In genomic region chr3:125828051-125828450, GRCm38 (mm10) we compare ENCODE assay signal across 21 mouse cellular contexts.
DNase-seq lines count a peak whose midpoint lies in the region; ATAC-seq and TF ChIP-seq lines count a peak whose summit lies in the region.
"Had no signal": no experiment of that assay in that cellular context is flagged by ENCODE, and none has a peak within 500 bp of the region (broad histone marks: within the 10 kb centered on the region; RNA-seq: fewer than 3 reads in every experiment).

No protein-coding gene starts in this region.

- 44% methylated on average over 4 of the region's 4 CpGs for WGBS in heart, postnatal 0 days
- WGBS in hindbrain, postnatal 0 days, result 75% methylated on average over 4 of the region's 4 CpGs
- 83% methylated on average over 4 of the region's 4 CpGs for WGBS in hindbrain, embryonic 14.5 days
- WGBS in midbrain, embryonic 15.5 days, result 85% methylated on average over 4 of the region's 4 CpGs

- peak; percentile 8 for DNase-seq in heart, postnatal 0 days (ENCODE audit: low spot score)
- DNase-seq in heart, adult 11 months, result no peak
- peak; percentile 19 for DNase-seq in hindbrain, postnatal 0 days (ENCODE audit: low spot score)
- DNase-seq in hindbrain, embryonic 14.5 days (ENCODE audit: low spot score), result no peak
- peak; percentile 73 for DNase-seq in MEL (ENCODE audit: low read depth, low spot score)
- peak; percentile 51 for DNase-seq in MEL-GATA-1-ER (ENCODE audit: extremely low read depth, low read depth)
- no peak for DNase-seq in gastrocnemius, adult 18-20 months (ENCODE audit: low spot score)
- DNase-seq: adrenal gland, adult 2 months; adrenal gland, adult 8-10 months; adrenal gland, postnatal 14 days; adrenal gland, postnatal 25 days; B cell, adult 2 months; cerebellum, adult 11 months; cerebellum, adult 11-12 months; cerebellum, adult 18-20 months had no signal

- H3K4me3 ChIP-seq in heart, postnatal 0 days (ENCODE audit: low read depth, low read length), result no peak overlapping the region
- no peak overlapping the region for H3K4me3 ChIP-seq in hindbrain, postnatal 0 days (ENCODE audit: low read length)
- H3K4me3 ChIP-seq in hindbrain, embryonic 14.5 days (replicated peaks; ENCODE audit: low read length), result no peak overlapping the region
- no peak overlapping the region for H3K4me3 ChIP-seq in MEL (ENCODE audit: control insufficient read depth in 1 of 2, insufficient read depth in 1 of 2, low read depth in 2 of 2, low read length in 2 of 2)
- H3K4me3 ChIP-seq in midbrain, embryonic 15.5 days, result no peak overlapping the region

- no peak for TF ChIP-seq CTCF in heart, postnatal 0 days (IDR thresholded peaks at IDR 0.05; ENCODE audit: low read depth)
- TF ChIP-seq CTCF in hindbrain, postnatal 0 days (IDR thresholded peaks at IDR 0.05; ENCODE audit: low read depth), result no peak
- TF ChIP-seq CTCF in MEL (IDR thresholded peaks at IDR 0.05 in 2 of 3, conservative IDR thresholded peaks at IDR 0.05 in 1 of 3; ENCODE audit: control insufficient read depth in 1 of 3, insufficient read depth in 1 of 3, low read depth in 2 of 3, low read length in 3 of 3, poor library complexity in 1 of 3, severe bottlenecking in 1 of 3), result no peak

- no peak for TF ChIP-seq POLR2A in MEL (IDR thresholded peaks at IDR 0.05; ENCODE audit: control insufficient read depth in 1 of 2, insufficient read depth in 1 of 2, low read depth in 1 of 2, low read length in 2 of 2, poor library complexity in 1 of 2)

- no peak overlapping the region for H3K27ac ChIP-seq in heart, postnatal 0 days (ENCODE audit: low read depth)
- H3K27ac ChIP-seq in hindbrain, postnatal 0 days, result no peak overlapping the region
- H3K27ac ChIP-seq in hindbrain, embryonic 14.5 days, result no peak overlapping the region
- no peak overlapping the region for H3K27ac ChIP-seq in MEL (ENCODE audit: control insufficient read depth, low read depth, low read length)
- no peak overlapping the region for H3K27ac ChIP-seq in midbrain, embryonic 15.5 days

- no peaks in the 10 kb centered on the region for H3K79me2 ChIP-seq in MEL (ENCODE audit: control insufficient read depth, insufficient read depth, low read length, poor library complexity)

- no peak for TF ChIP-seq RAD21 in MEL (IDR thresholded peaks at IDR 0.05; ENCODE audit: low read depth, low read length)

- no peaks in the 10 kb centered on the region for H3K4me1 ChIP-seq in heart, postnatal 0 days (ENCODE audit: control insufficient read depth, insufficient read depth)
- no peaks in the 10 kb centered on the region for H3K4me1 ChIP-seq in hindbrain, postnatal 0 days (ENCODE audit: insufficient read depth, low read length)
- H3K4me1 ChIP-seq in hindbrain, embryonic 14.5 days (replicated peaks; ENCODE audit: control insufficient read depth, insufficient read depth, low read length), result no peaks in the 10 kb centered on the region
- peaks cover 0 to 5% of the 10 kb centered on the region in 2 experiments; a peak in 1 of 4 replicates for H3K4me1 ChIP-seq in MEL (ENCODE audit: control insufficient read depth in 1 of 2, insufficient read depth in 2 of 2, low read length in 2 of 2)
- no peaks in the 10 kb centered on the region for H3K4me1 ChIP-seq in midbrain, embryonic 15.5 days

- no peaks in the 10 kb centered on the region for H3K36me3 ChIP-seq in heart, postnatal 0 days (replicated peaks; ENCODE audit: control insufficient read depth, insufficient read depth, low read length)
- H3K36me3 ChIP-seq in hindbrain, postnatal 0 days (ENCODE audit: insufficient read depth, low read length), result no peaks in the 10 kb centered on the region
- H3K36me3 ChIP-seq in hindbrain, embryonic 14.5 days (replicated peaks; ENCODE audit: control insufficient read depth, insufficient read depth), result no peaks in the 10 kb centered on the region
- peaks cover 0 to 3% of the 10 kb centered on the region in 2 experiments; a peak in 2 of 4 replicates for H3K36me3 ChIP-seq in MEL (ENCODE audit: control insufficient read depth in 1 of 2, insufficient read depth in 2 of 2, low read length in 2 of 2)
- no peaks in the 10 kb centered on the region for H3K36me3 ChIP-seq in midbrain, embryonic 15.5 days (replicated peaks)
- H3K36me3 ChIP-seq: G1E had no signal

- no peaks in the 10 kb centered on the region for H3K9me3 ChIP-seq in heart, postnatal 0 days (replicated peaks; ENCODE audit: control insufficient read depth, low read length)
- H3K9me3 ChIP-seq in hindbrain, postnatal 0 days (ENCODE audit: low read length), result no peaks in the 10 kb centered on the region
- no peaks in the 10 kb centered on the region for H3K9me3 ChIP-seq in hindbrain, embryonic 14.5 days (ENCODE audit: control insufficient read depth, low read length)
- H3K9me3 ChIP-seq in MEL (replicated peaks; ENCODE audit: insufficient read depth, low read length), result no peaks in the 10 kb centered on the region
- no peaks in the 10 kb centered on the region for H3K9me3 ChIP-seq in midbrain, embryonic 15.5 days

- H3K9ac ChIP-seq in heart, postnatal 0 days (replicated peaks; ENCODE audit: low read depth, low read length), result no peak overlapping the region
- no peak overlapping the region for H3K9ac ChIP-seq in hindbrain, postnatal 0 days (replicated peaks; ENCODE audit: low read length)
- H3K9ac ChIP-seq in hindbrain, embryonic 14.5 days, result no peak overlapping the region
- no peak overlapping the region for H3K9ac ChIP-seq in MEL (ENCODE audit: control insufficient read depth, low read depth, low read length, poor library complexity, severe bottlenecking)
- H3K9ac ChIP-seq in midbrain, embryonic 15.5 days, result no peak overlapping the region

- H3K27me3 ChIP-seq in heart, postnatal 0 days (ENCODE audit: control insufficient read depth, insufficient read depth, low read length), result no peaks in the 10 kb centered on the region
- no peaks in the 10 kb centered on the region for H3K27me3 ChIP-seq in hindbrain, postnatal 0 days (ENCODE audit: insufficient read depth, low read length)
- H3K27me3 ChIP-seq in hindbrain, embryonic 14.5 days (ENCODE audit: control insufficient read depth, insufficient read depth, low read length), result no peaks in the 10 kb centered on the region
- H3K27me3 ChIP-seq in MEL (ENCODE audit: control insufficient read depth in 1 of 2, insufficient read depth in 2 of 2, low read length in 2 of 2), result no peaks in the 10 kb centered on the region
- H3K27me3 ChIP-seq in midbrain, embryonic 15.5 days (replicated peaks), result no peaks in the 10 kb centered on the region
- H3K27me3 ChIP-seq: CH12.LX, Patski had no signal

- TF ChIP-seq EP300 in heart, postnatal 0 days (IDR thresholded peaks at IDR 0.05; ENCODE audit: low read depth), result no peak
- peak; percentile 40 to 65; a peak in 3 of 4 replicates for TF ChIP-seq EP300 in MEL (IDR thresholded peaks at IDR 0.05; ENCODE audit: low read depth in 1 of 2, low read length in 2 of 2)

- H3K4me2 ChIP-seq in heart, postnatal 0 days (ENCODE audit: low read depth, low read length), result no peak overlapping the region
- H3K4me2 ChIP-seq in hindbrain, postnatal 0 days (ENCODE audit: low read depth, low read length), result no peak overlapping the region
- H3K4me2 ChIP-seq in hindbrain, embryonic 14.5 days (replicated peaks), result no peak overlapping the region
- no peak overlapping the region for H3K4me2 ChIP-seq in midbrain, embryonic 15.5 days

- no peak for ATAC-seq in heart, postnatal 0 days (ENCODE audit: insufficient read depth, low read depth)
- 0 out of 2 replicates have a peak, but pooled peaks have one; percentile 35 for ATAC-seq in hindbrain, postnatal 0 days
- ATAC-seq in hindbrain, embryonic 14.5 days (ENCODE audit: low FRiP score), result no peak
- no peak for ATAC-seq in midbrain, embryonic 15.5 days (replicated peaks)
- ATAC-seq: activated CD4-positive, CD25-positive, alpha-beta regulatory T cell, adult 4 months; CD4-positive, CD25-positive, alpha-beta regulatory T cell, adult 4 months; Patski had no signal

TF ChIP-seq in MEL, 35 proteins besides CTCF, POLR2A, EP300 and RAD21:
- TF ChIP-seq GATA1 (IDR thresholded peaks at IDR 0.05; ENCODE audit: low read depth, low read length) (peak; percentile 56), TCF12 (IDR thresholded peaks at IDR 0.05; ENCODE audit: low read depth, low read length) (0 out of 2 replicates have a peak, but pooled peaks have one; percentile 23), NRF1 (IDR thresholded peaks at IDR 0.05; ENCODE audit: insufficient read depth, low read depth, low read length, poor library complexity, severe bottlenecking) (no peak), E2F4 (IDR thresholded peaks at IDR 0.05; ENCODE audit: borderline replicate concordance, low read depth, low read length) (no peak), TAL1 (IDR thresholded peaks at IDR 0.05; ENCODE audit: low read length) (peak; percentile 31), ETS1 (IDR thresholded peaks at IDR 0.05; ENCODE audit: low read depth, low read length) (0 out of 2 replicates have a peak, but pooled peaks have one; percentile 10)
TF ChIP-seq in MEL: peak in this region for 4.

Comparison
In these comparisons a context has a peak if more than half of its experiments do, and no peak if none do; other contexts are left out.
1. DNase-seq: peak in heart, postnatal 0 days (single experiment), hindbrain, postnatal 0 days (single experiment), MEL (single experiment) and MEL-GATA-1-ER (single experiment); none in heart, adult 11 months (single experiment), hindbrain, embryonic 14.5 days (single experiment) and gastrocnemius, adult 18-20 months (single experiment).